Mouse (Mus musculus): ENCODE measurements around the gene Olfr525. TPM values are rescaled to one million over a fixed set of nuclear protein-coding genes. Genes with fewer than 3 reads are reported as not detected.

The Olfr525 gene
- polyA plus RNA-seq, 1 experiment from 2014 or later, result not detected

Other genes with a start within 250 kb of the Olfr525 start
- 46.4 and 58.4 TPM in 2 replicates for gene Caly, start 238.3 kb upstream of the Olfr525 start, polyA plus RNA-seq (2015; fragmentation: Nextera tagmentation; extraction: Ambion mirVana)
- gene Prap1, start 227.5 kb upstream of the Olfr525 start, polyA plus RNA-seq (2015; fragmentation: Nextera tagmentation; extraction: Ambion mirVana), result not detected in 2 replicates
- 19.3 and 19.6 TPM in 2 replicates for gene Fuom, start 218.4 kb upstream of the Olfr525 start, polyA plus RNA-seq (2015; fragmentation: Nextera tagmentation; extraction: Ambion mirVana)
- 7.5 and 9.7 TPM in 2 replicates for gene Paox, start 205.1 kb upstream of the Olfr525 start, polyA plus RNA-seq (2015; fragmentation: Nextera tagmentation; extraction: Ambion mirVana)
- gene Echs1, start 204.4 kb upstream of the Olfr525 start, polyA plus RNA-seq (2015; fragmentation: Nextera tagmentation; extraction: Ambion mirVana), result 126 and 128 TPM in 2 replicates
- gene Mtg1, start 183.3 kb upstream of the Olfr525 start, polyA plus RNA-seq (2015; fragmentation: Nextera tagmentation; extraction: Ambion mirVana), result 35.3 and 38.7 TPM in 2 replicates
- gene Sprn, start 166.0 kb upstream of the Olfr525 start, polyA plus RNA-seq (2015; fragmentation: Nextera tagmentation; extraction: Ambion mirVana), result 3.3 and 5.3 TPM in 2 replicates
- not detected in 2 replicates for gene Olfr522, start 156.1 kb upstream of the Olfr525 start, polyA plus RNA-seq (2015; fragmentation: Nextera tagmentation; extraction: Ambion mirVana)
- gene Olfr523, start 147.6 kb upstream of the Olfr525 start, polyA plus RNA-seq (2015; fragmentation: Nextera tagmentation; extraction: Ambion mirVana), result not detected in 2 replicates
- not detected in 2 replicates for gene Olfr524, start 114.9 kb upstream of the Olfr525 start, polyA plus RNA-seq (2015; fragmentation: Nextera tagmentation; extraction: Ambion mirVana)
- gene Cd163l1, start 102.6 kb upstream of the Olfr525 start, polyA plus RNA-seq (2015; fragmentation: Nextera tagmentation; extraction: Ambion mirVana), result not detected in 2 replicates
- gene 5830411N06Rik, start 73.6 kb upstream of the Olfr525 start, polyA plus RNA-seq (2015; fragmentation: Nextera tagmentation; extraction: Ambion mirVana), result not detected in 2 replicates
- not detected in 2 replicates for gene Olfr527, start 13.2 kb downstream of the Olfr525 start, polyA plus RNA-seq (2015; fragmentation: Nextera tagmentation; extraction: Ambion mirVana)
- gene Olfr60, start 40.8 kb downstream of the Olfr525 start, polyA plus RNA-seq (2015; fragmentation: Nextera tagmentation; extraction: Ambion mirVana), result not detected in 2 replicates
- not detected in 2 replicates for gene Olfr530, start 55.5 kb downstream of the Olfr525 start, polyA plus RNA-seq (2015; fragmentation: Nextera tagmentation; extraction: Ambion mirVana)
- not detected in 2 replicates for gene Olfr531, start 82.1 kb downstream of the Olfr525 start, polyA plus RNA-seq (2015; fragmentation: Nextera tagmentation; extraction: Ambion mirVana)
- gene Olfr532, start 100.8 kb downstream of the Olfr525 start, polyA plus RNA-seq (2015; fragmentation: Nextera tagmentation; extraction: Ambion mirVana), result not detected in 2 replicates
- gene Olfr533, start 142.5 kb downstream of the Olfr525 start, polyA plus RNA-seq (2015; fragmentation: Nextera tagmentation; extraction: Ambion mirVana), result not detected in 2 replicates
- gene Olfr535, start 163.4 kb downstream of the Olfr525 start, polyA plus RNA-seq (2015; fragmentation: Nextera tagmentation; extraction: Ambion mirVana), result not detected in 2 replicates
- not detected in 2 replicates for gene Olfr536, start 186.5 kb downstream of the Olfr525 start, polyA plus RNA-seq (2015; fragmentation: Nextera tagmentation; extraction: Ambion mirVana)
- not detected in 2 replicates for gene Olfr538, start 247.0 kb downstream of the Olfr525 start, polyA plus RNA-seq (2015; fragmentation: Nextera tagmentation; extraction: Ambion mirVana)